In genomic region chr8:44839504-44840209, GRCm38 (mm10) we compare ENCODE assay signal across 16 mouse cellular contexts.
DNase-seq lines count a peak whose midpoint lies in the region; ATAC-seq and TF ChIP-seq lines count a peak whose summit lies in the region.
"Had no signal": no experiment of that assay in that cellular context is flagged by ENCODE, and none has a peak within 500 bp of the region (broad histone marks: within the 10 kb centered on the region; RNA-seq: fewer than 3 reads in every experiment).

No protein-coding gene starts in this region.

- DNase-seq in heart, adult 11 months = peak; percentile 56
- DNase-seq in heart, postnatal 4 days = no peak
- no peak for DNase-seq in lung, adult 2 months
- peak; percentile 6 for DNase-seq in telencephalon, adult 2 months (ENCODE audit: low read depth, low spot score)
- DNase-seq: adrenal gland, postnatal 14 days; gastrocnemius, postnatal 25 days; heart, postnatal 36 days; liver; right cerebral cortex, postnatal 14 days had no signal

- H3K9me3 ChIP-seq in lung, embryonic 16.5 days (ENCODE audit: control insufficient read depth, low read length) = no peaks in the 10 kb centered on the region
- H3K9me3 ChIP-seq in embryonic facial prominence, embryonic 15.5 days (replicated peaks) = no peaks in the 10 kb centered on the region
- H3K9me3 ChIP-seq in midbrain, embryonic 16.5 days (replicated peaks; ENCODE audit: control insufficient read depth, low read length, poor library complexity, severe bottlenecking) = no peaks in the 10 kb centered on the region
- H3K9me3 ChIP-seq: midbrain, embryonic 12.5 days had no signal

- TF ChIP-seq CTCF in lung, adult 2 months (IDR thresholded peaks at IDR 0.05; ENCODE audit: insufficient read depth, low read length) = no peak

- peak; percentile 83 for ATAC-seq in lung, embryonic 16.5 days (ENCODE audit: low read depth)
- ATAC-seq in embryonic facial prominence, embryonic 15.5 days (ENCODE audit: insufficient number of reproducible peaks, low FRiP score, low TSS enrichment, low read depth) = no peak
- no peak for ATAC-seq in midbrain, embryonic 16.5 days
- ATAC-seq: CD4-positive, CD25-positive, alpha-beta regulatory T cell, adult 4 months had no signal

- TF ChIP-seq POLR2A in lung, adult 2 months (IDR thresholded peaks at IDR 0.05; ENCODE audit: borderline replicate concordance, extremely low read depth, low read depth, low read length) = no peak

- peaks cover 6% of the 10 kb centered on the region; the same call in 1 of the 2 replicates for H3K4me1 ChIP-seq in lung, embryonic 16.5 days (replicated peaks; ENCODE audit: control insufficient read depth, insufficient read depth, low read length)
- H3K4me1 ChIP-seq in lung, adult 2 months (ENCODE audit: control insufficient read depth, insufficient read depth, low read length) = no peaks in the 10 kb centered on the region
- 0 out of 2 replicates have a peak, but pooled peaks cover 2% of the 10 kb centered on the region for H3K4me1 ChIP-seq in embryonic facial prominence, embryonic 15.5 days
- peaks cover 3% of the 10 kb centered on the region; the same call in 1 of the 2 replicates for H3K4me1 ChIP-seq in midbrain, embryonic 16.5 days (ENCODE audit: control insufficient read depth, insufficient read depth, low read length)
- H3K4me1 ChIP-seq: midbrain, embryonic 12.5 days had no signal

- WGBS in lung, embryonic 16.5 days = 43% methylated on average over 13 of the region's 13 CpGs
- 57% methylated on average over 13 of the region's 13 CpGs for WGBS in lung, adult 2 months
- WGBS in embryonic facial prominence, embryonic 15.5 days = 34% methylated on average over 13 of the region's 13 CpGs
- WGBS in midbrain, embryonic 16.5 days = 65% methylated on average over 13 of the region's 13 CpGs

- no peaks in the 10 kb centered on the region for H3K27me3 ChIP-seq in lung, embryonic 16.5 days (ENCODE audit: control insufficient read depth, insufficient read depth, low read depth, low read length)
- H3K27me3 ChIP-seq in embryonic facial prominence, embryonic 15.5 days = no peaks in the 10 kb centered on the region
- H3K27me3 ChIP-seq in midbrain, embryonic 16.5 days (ENCODE audit: control insufficient read depth, insufficient read depth, low read depth, low read length) = no peaks in the 10 kb centered on the region
- H3K27me3 ChIP-seq: kidney, embryonic 15.5 days; midbrain, embryonic 12.5 days had no signal

- no peak overlapping the region for H3K9ac ChIP-seq in lung, embryonic 16.5 days (ENCODE audit: low read length)
- H3K9ac ChIP-seq in embryonic facial prominence, embryonic 15.5 days = no peak overlapping the region
- H3K9ac ChIP-seq in midbrain, embryonic 16.5 days (ENCODE audit: low read depth, low read length) = no peak overlapping the region
- H3K9ac ChIP-seq: kidney, embryonic 15.5 days; midbrain, embryonic 12.5 days had no signal

- no peaks in the 10 kb centered on the region for H3K36me3 ChIP-seq in lung, embryonic 16.5 days (ENCODE audit: control insufficient read depth, insufficient read depth, low read length)
- H3K36me3 ChIP-seq in embryonic facial prominence, embryonic 15.5 days = no peaks in the 10 kb centered on the region
- no peaks in the 10 kb centered on the region for H3K36me3 ChIP-seq in midbrain, embryonic 16.5 days (ENCODE audit: control insufficient read depth, insufficient read depth, low read length)
- H3K36me3 ChIP-seq: kidney, embryonic 15.5 days; midbrain, embryonic 12.5 days had no signal

- peak overlapping the region; percentile 60 for H3K27ac ChIP-seq in lung, embryonic 16.5 days (ENCODE audit: low read length)
- no peak overlapping the region for H3K27ac ChIP-seq in embryonic facial prominence, embryonic 15.5 days (replicated peaks)
- H3K27ac ChIP-seq in midbrain, embryonic 16.5 days (ENCODE audit: low read length) = no peak overlapping the region
- H3K27ac ChIP-seq: midbrain, embryonic 12.5 days had no signal

- H3K4me3 ChIP-seq in lung, embryonic 16.5 days (ENCODE audit: low read length) = no peak overlapping the region
- no peak overlapping the region for H3K4me3 ChIP-seq in lung, adult 2 months (replicated peaks; ENCODE audit: extremely low read depth, low read depth, low read length)
- H3K4me3 ChIP-seq in embryonic facial prominence, embryonic 15.5 days (replicated peaks) = no peak overlapping the region
- H3K4me3 ChIP-seq in midbrain, embryonic 16.5 days (ENCODE audit: low read depth, low read length) = no peak overlapping the region
- H3K4me3 ChIP-seq: kidney, embryonic 15.5 days; midbrain, embryonic 12.5 days had no signal

- H3K4me2 ChIP-seq in lung, embryonic 16.5 days (ENCODE audit: low read depth, low read length) = 0 out of 2 replicates have a peak overlapping the region, but pooled peaks have one; percentile 11
- peak overlapping the region; percentile 32 for H3K4me2 ChIP-seq in embryonic facial prominence, embryonic 15.5 days (replicated peaks)
- H3K4me2 ChIP-seq in midbrain, embryonic 16.5 days (ENCODE audit: low read length) = no peak overlapping the region
- H3K4me2 ChIP-seq: heart, embryonic 11.5 days; kidney, embryonic 15.5 days; midbrain, embryonic 12.5 days had no signal

Comparison
In these comparisons a context has a peak if more than half of its experiments do, and no peak if none do; other contexts are left out.
1. DNase-seq: peak in heart, adult 11 months (single experiment) and telencephalon, adult 2 months (single experiment); none in heart, postnatal 4 days (single experiment) and lung, adult 2 months (single experiment).